Mouse (Mus musculus): Measurements from ENCODE around the gene Trim63.

The Trim63 gene

GRCm38 (mm10) chr4:134372294-134372747, 57.4 kb downstream of the Trim63 start:
- peak; percentile 79 for DNase-seq

- DNase-seq = no peak
Observed at GRCm38 (mm10) chr4:134373295-134373694, 58.4 kb downstream of the Trim63 start.

GRCm38 (mm10) chr4:134374306-134374705, 59.4 kb downstream of the Trim63 start:
- no peak for DNase-seq

GRCm38 (mm10) chr4:134378089-134378615, 63.2 kb downstream of the Trim63 start:
- no peak for DNase-seq

All from kidney, adult 11 months (tissue).